ENCODE assay signal across 8 mouse cellular contexts in the genomic region with DNA sequence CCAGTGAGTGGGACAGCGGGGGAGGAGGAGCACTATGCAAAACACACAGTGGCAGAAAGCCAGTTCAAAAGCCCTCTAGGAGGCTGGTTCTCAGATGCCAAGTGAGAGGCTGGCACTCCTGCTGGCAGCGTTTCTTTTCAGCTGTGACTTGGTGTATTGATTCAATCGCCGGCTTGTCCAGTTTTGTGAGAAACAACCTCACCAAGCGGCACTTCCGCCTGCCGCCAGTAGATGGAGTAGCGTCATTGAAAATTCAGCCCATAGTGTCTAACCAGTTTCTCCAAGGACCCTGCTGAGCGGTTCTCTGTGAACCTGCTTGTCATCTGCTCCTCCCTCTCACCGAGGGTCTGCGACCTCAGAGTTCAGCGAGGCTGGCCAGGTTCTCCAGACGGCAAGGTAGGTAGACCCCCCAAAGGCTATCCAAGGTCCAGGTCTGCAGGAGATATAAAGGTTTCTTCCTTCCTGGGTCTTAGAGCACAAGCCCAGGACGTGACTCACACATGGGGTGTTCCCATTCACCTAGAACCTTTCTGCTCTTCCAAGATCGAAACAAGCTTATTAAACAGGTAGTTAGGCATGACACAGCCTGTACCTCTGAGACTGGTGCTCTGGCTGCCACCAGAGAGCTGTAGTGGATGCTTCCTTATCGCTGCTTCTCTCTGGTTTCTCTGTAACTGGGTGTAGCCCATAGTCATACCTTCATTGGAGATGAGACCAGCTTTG. TPM values are rescaled to one million over a fixed set of nuclear protein-coding genes. Genes with fewer than 3 reads are reported as not detected.
DNase-seq lines count a peak whose midpoint lies in the region; ATAC-seq lines count a peak whose summit lies in the region.

No protein-coding gene starts in this region.

- ATAC-seq in activated CD4-positive, CD25-positive, alpha-beta regulatory T cell, adult 4 months: peak; percentile 62
- ATAC-seq in common myeloid progenitor, adult 5-6 weeks (replicated peaks; ENCODE audit: low read depth, poor library complexity, severe bottlenecking): peak; percentile 50
- ATAC-seq in megakaryocyte-erythroid progenitor cell, adult 5-6 weeks (replicated peaks; ENCODE audit: low FRiP score, low TSS enrichment, poor library complexity, severe bottlenecking): peak; percentile 58; the same call in 1 of the 2 replicates

- intact Hi-C loops in left cerebral cortex, postnatal 10 days (cut with DNase I): loop anchor here (2.0 to 5.0 kb wide), 3 partner anchors 380 to 755 kb away; no protein-coding TSS in a partner anchor

- DNase-seq in gastrocnemius, postnatal 10 days: peak; percentile 86
- DNase-seq in hindlimb bud, embryonic 11.5 days (ENCODE audit: extremely low spot score, low read depth, low spot score): peak; percentile 86
- DNase-seq in left cerebral cortex, postnatal 10 days (ENCODE audit: extremely low spot score in 1 of 2, low spot score in 2 of 2): peak; percentile 87 to 92
- DNase-seq in right cerebral cortex, postnatal 25 days: peak; percentile 89
- peak; percentile 90 to 92 for DNase-seq in urinary bladder, postnatal 36 days (ENCODE audit: low spot score in 2 of 2)

RNA-seq across cellular contexts. Expression of gene Fam43a, which starts 2.4 kb away (rescaled TPM):
- polyA plus RNA-seq in activated CD4-positive, CD25-positive, alpha-beta regulatory T cell, adult 4 months (2017; shearing (Covaris generic)): under 1 TPM; 0.42 to 0.79 TPM
- total RNA-seq in common myeloid progenitor, adult 5-6 weeks (2017): 4.9 and 6.4 TPM in 2 replicates
- total RNA-seq in gastrocnemius, postnatal 10 days (2021): 10 to 100 TPM; 20.5 to 25.0 TPM
- 10 to 100 TPM; 11.5 to 15.3 TPM for total RNA-seq in left cerebral cortex, postnatal 10 days (2021)
- total RNA-seq in megakaryocyte-erythroid progenitor cell, adult 5-6 weeks (2014; fragmentation: Nextera tagmentation): 0.82 and 2.4 TPM in 2 replicates
- total RNA-seq in megakaryocyte-erythroid progenitor cell, adult 5-6 weeks (2017): 0.75 and 2.4 TPM in 2 replicates

RNA-seq across cellular contexts. Expression of gene Lsg1, which starts 9.7 kb away (rescaled TPM):
- polyA plus RNA-seq in activated CD4-positive, CD25-positive, alpha-beta regulatory T cell, adult 4 months (2017; shearing (Covaris generic)): 10 to 100 TPM; 54.3 to 65.2 TPM
- 57.8 and 59.3 TPM in 2 replicates for total RNA-seq in common myeloid progenitor, adult 5-6 weeks (2017)
- total RNA-seq in gastrocnemius, postnatal 10 days (2021): 10 to 100 TPM; 20.6 to 21.8 TPM
- 10 to 100 TPM; 20.5 to 20.8 TPM for total RNA-seq in left cerebral cortex, postnatal 10 days (2021)
- total RNA-seq in megakaryocyte-erythroid progenitor cell, adult 5-6 weeks (2014; fragmentation: Nextera tagmentation): 55.9 and 70.8 TPM in 2 replicates
- total RNA-seq in megakaryocyte-erythroid progenitor cell, adult 5-6 weeks (2017): 85.3 and 89.6 TPM in 2 replicates

RNA-seq across cellular contexts. Expression of gene Tmem44, which starts 46.5 kb away (rescaled TPM):
- under 1 TPM in 1 of 2 experiments, not detected in 1; 0.85 TPM for polyA plus RNA-seq in activated CD4-positive, CD25-positive, alpha-beta regulatory T cell, adult 4 months (2017; shearing (Covaris generic))
- total RNA-seq in common myeloid progenitor, adult 5-6 weeks (2017): 0.23 and 1.4 TPM in 2 replicates
- 1 to 10 TPM; 5.3 to 8.7 TPM for total RNA-seq in gastrocnemius, postnatal 10 days (2021)
- 10 to 100 TPM; 66.6 to 73.0 TPM for total RNA-seq in left cerebral cortex, postnatal 10 days (2021)
- 0.25 TPM in 1 of 2 replicates, not detected in the other for total RNA-seq in megakaryocyte-erythroid progenitor cell, adult 5-6 weeks (2014; fragmentation: Nextera tagmentation)
- total RNA-seq in megakaryocyte-erythroid progenitor cell, adult 5-6 weeks (2017): 0.14 and 0.30 TPM in 2 replicates

Comparison
In these comparisons a context has a peak if more than half of its experiments do, and no peak if none do; other contexts are left out.
1. Peak in every context shown above with its lines: DNase-seq and ATAC-seq.
2. RNA of gene Tmem44, which starts 46.5 kb away (total RNA-seq): 66.6 to 73.0 TPM in left cerebral cortex, postnatal 10 days; 5.3 to 8.7 TPM in gastrocnemius, postnatal 10 days, 0.23 to 1.4 TPM in common myeloid progenitor, adult 5-6 weeks and 0.14 to 0.30 TPM in megakaryocyte-erythroid progenitor cell, adult 5-6 weeks; every median in the first group is over 4 times any median in the second.